Mouse (Mus musculus) Patski (cell line): Measurements from ENCODE around the gene Slc26a5. TPM values are rescaled to one million over a fixed set of nuclear protein-coding genes. Genes with fewer than 3 reads are reported as not detected.
A peak's percentile ranks its signal among the peaks of the same experiment; 100 is the strongest.

Experiments used
- ATAC-seq: fragments of 100-300 bp; one replicate; pipeline ENCODE4 v1.8.0; 2021
- CTCF ChIA-PET: fragments of 350-600 bp; sonication (Branson Sonifier 250); formaldehyde crosslinking; loops from one replicate; lab custom pipeline; 2022; ENCODE audit warnings: inconsistent platforms; lab: Charles Lee
- POLR2A ChIA-PET: fragments of 350-600 bp; sonication (Branson Sonifier 250); formaldehyde crosslinking; loops from one replicate; lab custom pipeline; 2022; ENCODE audit warnings: antibody characterized with exemption, inconsistent platforms; lab: Charles Lee
- DNase-seq: peaks from one replicate; pipeline ENCODE4 v3.0.0-alpha.2; 2011; ENCODE audit warnings: low read depth, low spot score
- H3K27me3 ChIP-seq: fragments of 371-371 bp; one replicate; pipeline ENCODE4 v1.5.1; 2021
- CTCF ChIP-seq: fragments of 100-300 bp; IDR thresholded peaks from one replicate; pipeline ENCODE4 v1.5.1; 2021
- in situ Hi-C: fragments of 300-500 bp; cut with MboI; formaldehyde crosslinking; loops from 3 replicates; pipeline ENCODE4 v1.11.1; 2018; ENCODE audit warnings: low pct_unique_long_range_greater_than_20kb, mixed read lengths
- polyA plus RNA-seq: library from polyadenylated mRNA; unstranded; gene quantifications from one replicate; pipeline ENCODE4 v1.2.3, GENCODE M21; 2021

Gene Slc26a5
- polyA plus RNA-seq, 1 experiment from 2014 or later = not detected

GRCm38 (mm10) chr5:21813994-21814393, 51.4 kb downstream of the Slc26a5 start:
- ATAC-seq (no peak), DNase-seq (no peak)
- ChIA-PET POLR2A (no interaction called here), CTCF (interaction anchor here (2.1 kb wide), 1 partner anchor 8 kb away, joined by 4 read pairs; no protein-coding TSS in a partner anchor)
- in situ Hi-C loops = no loop called here
- H3K27me3 ChIP-seq = peaks cover 6% of the 10 kb centered on the region
- peak; percentile 62 for TF ChIP-seq CTCF

DNA sequence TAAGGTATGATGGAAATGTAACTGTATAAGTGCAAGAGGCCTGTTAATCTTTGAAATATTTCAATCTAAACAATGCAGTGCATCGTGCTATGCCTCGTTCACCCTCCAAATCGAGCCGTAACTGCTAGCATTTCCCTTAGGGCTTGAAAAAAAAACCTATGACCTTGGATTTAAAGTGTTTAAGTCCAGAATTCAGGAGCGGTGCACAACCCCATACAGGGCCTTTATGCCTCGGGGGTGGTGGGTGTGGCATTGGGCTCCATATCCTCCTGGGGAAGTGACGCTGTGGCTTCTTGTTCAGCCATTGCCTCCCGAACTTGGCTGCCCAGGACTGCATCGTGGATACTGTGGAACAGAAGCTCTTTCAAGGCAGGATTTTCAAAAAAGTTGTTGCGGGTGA, 54.5 kb downstream of the Slc26a5 start:
- no peak for TF ChIP-seq CTCF
- ChIA-PET CTCF (no interaction called here), POLR2A (no interaction called here)
- DNase-seq (no peak), ATAC-seq (no peak)
- in situ Hi-C loops = no loop called here
- H3K27me3 ChIP-seq = no peaks in the 10 kb centered on the region

DNA sequence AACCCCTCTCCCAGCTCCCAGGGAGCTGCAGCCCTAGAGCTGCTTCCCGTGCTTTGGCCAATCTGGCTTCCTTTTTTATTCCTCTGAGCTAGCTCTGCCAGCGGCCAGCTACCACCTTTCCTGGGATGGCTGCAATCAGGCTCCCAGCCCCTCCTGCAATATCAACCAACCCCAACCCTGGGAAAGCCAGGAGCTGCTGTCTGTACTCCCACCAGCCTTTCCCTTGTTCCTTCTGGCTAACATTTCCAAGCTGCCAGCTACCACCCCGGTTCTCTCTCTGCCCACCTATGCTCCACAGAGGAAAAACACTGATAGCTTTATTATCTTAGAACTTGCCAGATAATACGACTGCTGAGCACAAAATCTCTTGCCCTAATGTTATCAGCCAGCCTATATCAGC, 60.6 kb downstream of the Slc26a5 start:
- ChIA-PET POLR2A (interaction anchor here (0.6 to 0.9 kb wide), 2 partner anchors 19 to 30 kb away, joined by 3 read pairs; partner anchors contain the start of genes Dnajc2 and Psmc2), CTCF (interaction anchor here (1.0 to 1.7 kb wide), 3 partner anchors 9 to 10 kb away, joined by 3 to 5 read pairs (median 4); no protein-coding TSS in a partner anchor)
- DNase-seq = no peak
- ATAC-seq = no peak
- H3K27me3 ChIP-seq = no peaks in the 10 kb centered on the region
- TF ChIP-seq CTCF = no peak
- in situ Hi-C loops = no loop called here

GRCm38 (mm10) chr5:21803691-21804188, 61.7 kb downstream of the Slc26a5 start:
- ATAC-seq = no peak
- in situ Hi-C loops = no loop called here
- TF ChIP-seq CTCF = no peak
- ChIA-PET CTCF (interaction anchor here (1.7 kb wide), 1 partner anchor 9 kb away, joined by 5 read pairs; no protein-coding TSS in a partner anchor), POLR2A (no interaction called here)
- H3K27me3 ChIP-seq = no peaks in the 10 kb centered on the region
- DNase-seq = no peak

DNA sequence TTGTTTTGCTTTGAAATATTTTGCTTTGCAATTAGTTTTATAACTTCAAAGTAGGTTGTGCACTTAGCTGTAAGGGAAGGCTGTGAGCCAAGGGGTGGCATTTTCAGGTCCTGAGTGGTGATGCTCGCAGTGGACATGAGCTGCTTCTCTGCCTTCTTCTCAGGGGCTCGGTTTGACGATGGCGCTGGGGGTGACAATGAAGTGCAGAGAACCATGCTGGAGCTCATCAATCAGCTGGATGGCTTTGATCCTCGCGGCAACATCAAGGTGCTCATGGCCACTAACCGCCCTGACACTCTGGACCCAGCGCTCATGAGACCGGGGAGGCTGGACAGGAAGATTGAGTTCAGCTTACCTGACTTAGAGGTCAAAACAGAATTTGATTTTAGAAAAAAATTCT, 62.5 kb downstream of the Slc26a5 start:
- ChIA-PET CTCF (no interaction called here), POLR2A (no interaction called here)
- TF ChIP-seq CTCF = no peak
- in situ Hi-C loops = no loop called here
- ATAC-seq (no peak), DNase-seq (no peak)
- no peaks in the 10 kb centered on the region for H3K27me3 ChIP-seq

DNA sequence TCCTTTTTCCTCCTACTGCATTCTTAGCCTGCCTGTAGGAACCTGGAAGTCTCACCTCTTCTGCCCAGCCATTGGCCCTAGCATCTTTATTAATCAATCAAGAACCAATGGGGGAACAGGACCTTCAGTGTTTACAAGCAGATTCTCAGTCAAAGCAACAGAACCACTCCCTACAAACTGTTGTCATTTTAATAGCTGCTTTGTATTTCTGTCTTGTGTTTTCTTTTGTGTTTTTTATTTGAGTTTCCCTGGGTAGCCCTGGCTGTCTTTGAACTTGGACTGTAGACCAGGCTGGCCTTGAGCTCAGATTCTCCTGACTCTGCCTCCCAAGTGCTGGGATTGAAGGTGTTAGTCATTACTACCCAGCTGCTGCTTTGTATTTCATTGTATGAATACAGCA, 73.2 kb downstream of the Slc26a5 start:
- DNase-seq (no peak), ATAC-seq (no peak)
- TF ChIP-seq CTCF = no peak
- CTCF ChIA-PET = no interaction called here
- no peaks in the 10 kb centered on the region for H3K27me3 ChIP-seq
- in situ Hi-C loops = no loop called here
- POLR2A ChIA-PET = no interaction called here

- ATAC-seq = no peak
- in situ Hi-C loops = no loop called here
- POLR2A ChIA-PET = no interaction called here
- no peaks in the 10 kb centered on the region for H3K27me3 ChIP-seq
- no peak for DNase-seq
- CTCF ChIA-PET = interaction anchor here (1.1 to 1.4 kb wide), 2 partner anchors 11 to 18 kb away, joined by 3 read pairs; no protein-coding TSS in a partner anchor
- no peak for TF ChIP-seq CTCF
Measured at GRCm38 (mm10) chr5:21789061-21789460, 76.3 kb downstream of the Slc26a5 start.

GRCm38 (mm10) chr5:21787186-21788105, 78.0 kb downstream of the Slc26a5 start:
- no peak for ATAC-seq
- DNase-seq = no peak
- no peak for TF ChIP-seq CTCF
- POLR2A ChIA-PET = no interaction called here
- CTCF ChIA-PET = no interaction called here
- H3K27me3 ChIP-seq = no peaks in the 10 kb centered on the region
- in situ Hi-C loops = no loop called here

DNA sequence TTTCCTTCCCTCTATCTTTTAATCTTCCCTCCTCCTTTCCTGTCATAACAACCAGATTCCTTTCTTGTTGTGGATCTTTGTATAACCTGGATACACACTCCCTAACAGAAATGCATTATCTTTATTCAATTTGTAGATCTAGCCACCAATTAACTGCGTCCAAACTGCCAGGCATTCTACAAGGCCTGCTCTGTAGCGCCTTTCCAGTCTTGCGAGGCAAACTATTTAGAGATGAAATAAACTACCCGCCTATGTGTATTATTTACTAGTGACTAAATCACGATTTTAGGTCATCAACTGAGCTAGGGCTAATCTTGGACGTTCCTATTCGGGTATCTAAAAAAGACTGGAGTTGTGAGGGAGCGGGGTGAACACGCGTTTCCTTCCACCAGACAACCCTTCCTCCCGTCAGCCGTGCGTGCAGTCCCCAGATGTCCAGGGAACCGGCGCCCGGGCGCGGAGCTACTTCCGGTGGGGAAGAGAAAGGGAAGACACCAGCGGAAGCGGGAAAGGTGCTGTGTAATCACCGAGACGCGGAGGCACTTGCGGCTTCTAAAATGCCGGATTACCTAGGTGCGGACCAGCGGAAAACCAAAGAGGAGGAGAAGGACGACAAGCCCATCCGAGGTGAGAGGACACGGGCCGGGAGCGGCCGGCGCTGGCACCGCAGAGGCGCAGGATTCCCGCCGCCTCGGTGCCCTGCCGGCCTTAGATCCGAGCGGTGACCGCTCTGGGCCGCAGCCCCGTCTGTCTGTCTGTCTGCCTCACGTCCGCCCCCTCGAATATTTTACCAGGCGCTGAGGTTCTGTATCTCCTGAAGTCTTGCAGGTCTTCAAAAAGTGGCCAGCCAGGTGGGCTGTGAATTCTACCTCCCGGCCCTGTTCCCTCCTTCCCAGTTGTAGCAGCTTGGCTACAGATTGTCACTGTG, 78.9 kb downstream of the Slc26a5 start:
- CTCF ChIA-PET = interaction anchor here (1.1 kb wide), 1 partner anchor 13 kb away, joined by 3 read pairs; no protein-coding TSS in a partner anchor
- in situ Hi-C loops = no loop called here
- POLR2A ChIA-PET = no interaction called here
- ATAC-seq = peak; percentile 88
- no peak for TF ChIP-seq CTCF
- no peaks in the 10 kb centered on the region for H3K27me3 ChIP-seq
- peak; percentile 73 for DNase-seq

GRCm38 (mm10) chr5:21785776-21786175, 79.6 kb downstream of the Slc26a5 start:
- ChIA-PET POLR2A (interaction anchor here (0.7 to 1.2 kb wide), 3 partner anchors 19 to 84 kb away, joined by 3 read pairs; partner anchors contain the start of gene Napepld), CTCF (interaction anchor here (1.1 kb wide), 1 partner anchor 12 kb away, joined by 3 read pairs; no protein-coding TSS in a partner anchor)
- no peak for ATAC-seq
- TF ChIP-seq CTCF = no peak
- no peak for DNase-seq
- in situ Hi-C loops = no loop called here
- H3K27me3 ChIP-seq = no peaks in the 10 kb centered on the region
